Mouse (Mus musculus) layer of hippocampus, adult 8-10 months (tissue): ENCODE measurements around the gene Sertad1. TPM values are rescaled to one million over a fixed set of nuclear protein-coding genes. Genes with fewer than 3 reads are reported as not detected.

Source experiments
- DNase-seq, 2 experiments: peaks; one replicate each; pipeline ENCODE4 v3.0.0; 2022; ENCODE audit warnings: low spot score in 2 of 2
- total RNA-seq, 4 experiments: library from RNA; stranded (reverse); gene quantifications; 2 replicates each; pipeline ENCODE4 v1.2.4; 2022

Gene Sertad1
- total RNA-seq, result 10 to 100 TPM in 1 of 4 experiments, 1 to 10 TPM in 3; 6.4 to 10.7 (median 9.3) TPM

DNA sequence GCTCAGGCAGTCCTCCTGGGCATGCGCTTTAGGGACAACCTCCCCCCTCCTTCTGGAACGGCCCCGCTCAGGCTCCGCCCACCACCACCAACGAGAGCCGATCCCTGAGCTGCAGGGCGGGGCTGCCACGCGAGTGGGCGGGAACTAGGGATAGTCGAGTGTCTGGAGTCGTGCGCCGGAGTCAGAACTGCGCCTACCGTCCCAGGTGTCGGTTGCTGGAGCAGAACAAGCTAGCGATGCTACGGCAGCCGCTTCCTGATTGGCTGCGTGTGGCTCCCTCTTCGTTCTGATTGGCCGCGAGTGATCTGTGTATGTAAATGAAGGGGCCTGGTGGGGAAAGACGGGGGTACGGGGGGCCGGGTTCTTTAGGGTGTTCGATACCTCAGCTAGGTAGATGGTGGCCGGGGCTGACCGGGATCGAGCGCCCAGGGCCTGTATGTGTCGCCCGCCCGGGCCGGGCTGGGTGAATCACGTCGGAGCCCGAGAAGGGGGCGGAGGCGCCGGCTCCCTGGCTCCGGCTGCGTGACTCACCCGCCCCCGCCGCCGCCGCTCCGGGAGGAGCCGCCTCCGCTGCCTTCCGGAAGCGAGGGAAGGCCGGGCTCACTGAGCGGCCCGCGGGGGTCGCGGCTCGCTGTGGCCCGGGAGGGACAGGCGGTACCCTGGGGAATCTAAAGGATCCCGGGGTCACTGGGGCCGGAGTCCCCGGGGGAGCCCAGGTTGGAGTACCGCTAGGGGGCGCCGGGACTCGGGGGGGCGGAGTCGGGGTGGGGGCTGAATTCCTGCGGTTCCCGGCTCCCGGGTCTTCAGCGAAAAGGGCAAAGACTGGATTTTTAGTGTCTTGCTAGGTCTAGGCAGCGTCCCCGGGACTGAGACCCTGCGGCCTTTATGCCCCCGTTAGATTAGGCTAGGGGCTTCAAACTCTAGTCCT, at the start of gene Sertad1:
Gene Sertad1 (plus strand): TSS at position 141 of the 928 bp plus-strand sequence.
- DNase-seq, result peak; percentile 99 to 100

DNA sequence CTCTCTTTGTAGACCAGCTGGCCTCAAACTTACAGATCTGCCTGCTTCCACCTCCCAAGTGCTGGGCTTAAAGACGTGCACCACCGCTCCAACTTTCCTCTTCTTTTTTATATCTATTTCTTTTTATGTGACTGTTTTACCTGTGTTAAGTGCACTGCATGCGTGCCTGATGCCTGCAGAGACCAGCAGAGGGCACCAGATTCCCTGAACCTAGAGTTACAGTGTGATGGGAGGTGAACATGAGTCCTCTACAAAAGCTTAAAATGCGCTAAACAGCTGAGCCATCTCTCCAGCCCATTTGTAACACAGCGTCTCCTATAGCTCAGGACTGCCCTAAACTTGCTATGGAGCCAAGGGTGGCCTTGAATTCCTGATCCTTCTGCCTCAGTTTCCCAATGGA, 49.2 kb upstream of the Sertad1 start:
- no peak for DNase-seq

- no peak for DNase-seq
Measured at GRCm38 (mm10) chr7:27440014-27440413, 46.7 kb upstream of the Sertad1 start.

GRCm38 (mm10) chr7:27446051-27446450, 40.7 kb upstream of the Sertad1 start:
- DNase-seq, result no peak

DNA sequence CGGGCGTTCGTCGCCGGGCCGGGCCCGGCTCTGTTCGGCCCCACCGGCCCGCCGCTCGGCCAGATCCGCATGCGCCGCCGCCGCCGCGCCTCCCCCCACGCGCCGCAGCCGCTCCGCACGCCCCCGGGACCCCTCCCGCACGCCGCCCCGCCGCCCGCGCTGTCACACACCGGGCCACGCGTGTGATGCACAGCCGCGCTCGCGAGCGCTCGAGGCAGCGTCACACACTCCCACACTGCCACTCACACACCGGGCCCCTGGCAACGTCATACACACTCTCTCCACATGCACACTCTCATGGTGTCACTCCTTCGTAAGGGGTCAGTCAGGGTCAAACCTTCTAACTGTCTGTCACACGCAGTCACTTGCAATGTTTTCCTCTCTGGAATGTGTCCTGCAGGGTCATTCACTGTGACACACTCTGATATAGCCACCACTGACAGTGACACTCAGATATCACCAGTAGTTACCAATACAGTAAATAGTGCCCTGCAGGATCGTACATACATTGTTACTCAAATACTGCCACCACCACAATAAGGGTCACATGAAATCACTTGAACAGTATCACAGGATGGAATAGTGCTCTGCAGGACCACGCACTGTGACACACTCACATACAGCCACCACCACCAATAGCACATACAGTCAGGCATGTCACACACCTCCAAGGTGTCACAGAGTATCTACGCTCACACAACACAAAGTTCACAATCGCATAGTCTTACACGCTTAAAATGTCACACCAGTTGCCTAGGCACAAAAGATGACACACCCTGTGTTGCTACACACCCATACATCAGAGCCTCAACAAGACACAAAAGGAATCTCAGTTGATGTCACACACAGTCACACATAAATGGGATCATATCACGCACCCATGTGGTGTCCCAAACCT, 39.9 kb upstream of the Sertad1 start:
- peak; percentile 57 to 72 for DNase-seq

DNA sequence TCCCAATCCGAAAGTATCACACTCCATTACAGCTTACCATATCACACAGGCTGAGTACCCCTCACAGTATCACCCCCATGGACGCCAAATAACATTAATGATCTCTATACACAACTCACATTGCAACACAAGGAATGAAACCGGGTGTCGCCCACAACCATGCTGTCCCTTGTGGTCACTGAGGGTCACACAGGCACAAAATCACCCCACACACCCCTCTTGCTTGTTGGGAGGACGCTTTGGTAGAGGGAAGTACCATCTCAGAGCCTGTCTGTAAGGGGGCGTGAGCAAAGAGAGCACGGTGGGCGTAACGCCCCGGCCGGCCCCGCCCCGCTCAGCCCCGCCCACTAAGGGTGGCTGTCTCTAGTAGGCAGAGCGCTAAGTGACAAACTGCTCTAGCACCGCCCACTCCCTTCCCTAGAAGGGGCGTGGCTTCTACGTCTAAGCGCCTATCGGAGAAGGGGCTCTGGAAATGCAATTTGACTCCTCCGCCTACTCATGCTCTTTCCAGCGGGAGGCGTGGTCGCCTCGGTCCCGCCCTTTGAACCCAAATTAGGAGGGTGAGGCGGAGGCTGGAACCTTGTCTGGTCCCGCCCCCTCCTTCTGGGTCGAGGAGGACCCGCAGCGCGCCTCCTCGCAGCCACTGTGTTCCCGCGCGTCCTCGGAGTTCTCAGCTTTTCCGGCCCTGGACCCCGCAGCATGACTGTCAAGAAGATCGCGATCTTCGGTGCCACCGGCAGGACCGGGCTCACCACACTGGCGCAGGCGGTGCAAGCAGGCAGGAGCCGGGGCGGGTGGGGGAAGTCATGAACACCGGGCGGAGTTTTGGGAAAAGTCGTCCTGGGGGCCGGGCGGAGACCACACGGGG, 39.1 kb upstream of the Sertad1 start, which contains the start of the genes Sptbn4 and Blvrb:
Gene Sptbn4 (minus strand): TSS at position 268 of the 868 bp plus-strand sequence.
Gene Blvrb (plus strand): TSS at position 560 of the 868 bp plus-strand sequence.
- peak; percentile 96 to 99 for DNase-seq

GRCm38 (mm10) chr7:27448421-27449206, 38.1 kb upstream of the Sertad1 start:
- DNase-seq, result peak in 1 of 2 experiments; percentile 34

GRCm38 (mm10) chr7:27449256-27449862, 37.4 kb upstream of the Sertad1 start:
- DNase-seq, result peak; percentile 48 to 65

GRCm38 (mm10) chr7:27451359-27451758, 35.4 kb upstream of the Sertad1 start:
- DNase-seq, result no peak

GRCm38 (mm10) chr7:27452206-27452770, 34.4 kb upstream of the Sertad1 start:
- no peak for DNase-seq

DNA sequence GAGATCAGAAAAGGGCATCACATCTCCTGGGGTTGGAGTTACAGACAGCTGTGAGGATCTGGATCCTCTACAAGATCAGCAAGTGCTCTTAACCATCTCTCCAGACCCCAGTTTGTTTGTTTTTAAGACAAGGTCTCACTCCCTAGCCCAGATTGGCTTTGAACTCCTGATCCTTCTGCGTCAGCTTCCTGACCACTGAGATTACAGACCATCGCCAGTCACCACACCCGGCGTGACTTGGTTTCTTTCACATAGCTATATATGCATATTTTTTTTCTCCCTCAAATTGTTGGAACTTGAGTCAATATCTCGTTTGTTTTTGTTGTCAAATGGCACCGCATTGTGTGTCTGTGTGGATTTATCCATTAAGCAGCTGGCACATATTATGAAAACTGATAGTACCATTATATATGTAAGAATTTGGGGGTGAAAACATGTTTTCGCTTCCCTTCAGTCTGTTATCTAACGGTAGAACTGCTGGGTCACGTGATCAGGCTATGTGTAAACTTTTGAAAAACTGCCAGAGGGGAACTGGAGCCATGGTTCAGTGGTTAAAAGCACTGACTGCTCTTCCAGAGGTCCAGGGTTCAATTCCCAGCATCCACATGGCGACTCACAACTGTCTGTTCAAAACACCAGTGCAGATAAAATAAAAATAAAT, 32.1 kb upstream of the Sertad1 start:
- no peak for DNase-seq

GRCm38 (mm10) chr7:27455273-27455672, 31.4 kb upstream of the Sertad1 start:
- no peak for DNase-seq

- DNase-seq, result no peak
Measured at GRCm38 (mm10) chr7:27458614-27459013, 28.1 kb upstream of the Sertad1 start.

GRCm38 (mm10) chr7:27459640-27460039, 27.1 kb upstream of the Sertad1 start:
- no peak for DNase-seq

DNA sequence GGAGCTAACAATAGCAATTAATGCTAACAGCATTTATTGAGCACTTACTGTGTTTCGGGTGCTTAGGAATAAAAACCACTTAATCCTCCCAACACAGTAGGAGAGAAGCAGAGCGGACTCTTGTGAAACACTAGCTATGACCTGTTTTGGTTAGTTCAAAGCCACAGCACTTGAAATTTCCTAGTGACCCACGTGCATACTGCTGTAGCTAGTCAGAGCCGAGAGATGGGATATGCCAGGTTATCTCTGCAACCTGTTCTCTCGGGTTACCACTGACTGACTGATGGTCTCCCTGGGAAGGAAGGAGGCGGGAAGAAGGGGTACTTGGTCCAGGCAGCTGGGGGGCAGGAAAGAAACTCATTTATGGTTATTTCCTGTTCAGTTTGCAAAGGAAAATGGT, 26.2 kb upstream of the Sertad1 start:
- no peak for DNase-seq

GRCm38 (mm10) chr7:27467648-27468047, 19.1 kb upstream of the Sertad1 start:
- DNase-seq, result no peak

DNA sequence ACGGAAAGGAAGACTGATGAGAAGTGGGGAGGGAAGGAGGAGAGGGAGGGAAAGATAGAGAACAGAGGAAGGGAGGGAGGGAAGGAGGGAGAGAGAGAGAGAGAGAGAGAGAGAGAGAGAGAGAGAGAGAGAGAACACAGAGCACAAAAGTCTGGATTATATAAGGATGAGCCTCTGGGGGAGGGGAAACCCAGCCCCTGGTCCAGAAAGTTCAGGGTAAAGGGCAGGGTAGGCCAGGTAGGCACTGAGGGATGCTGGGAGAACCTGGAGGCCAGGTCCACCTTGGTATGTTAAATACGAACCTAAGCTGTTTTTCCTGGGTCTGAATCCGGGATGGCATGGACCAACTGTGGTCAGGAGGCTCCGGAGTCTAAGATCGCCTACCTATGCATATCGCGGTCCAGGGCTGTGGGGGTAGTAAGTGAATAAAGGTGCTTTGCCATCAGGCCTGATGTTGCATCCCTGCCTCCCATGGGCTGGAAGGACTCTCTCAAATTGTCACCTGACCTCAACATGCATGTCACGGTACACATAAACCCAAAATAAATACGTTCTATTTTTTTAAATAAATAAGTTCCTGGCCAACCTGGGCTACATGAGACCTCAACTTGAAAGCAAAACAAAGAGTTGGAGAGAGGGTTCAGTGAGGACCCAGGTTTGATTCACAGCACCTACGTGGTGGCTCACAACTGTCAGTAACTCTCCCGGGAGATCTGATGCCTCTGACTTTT, 15.2 kb upstream of the Sertad1 start:
- DNase-seq, result no peak

DNA sequence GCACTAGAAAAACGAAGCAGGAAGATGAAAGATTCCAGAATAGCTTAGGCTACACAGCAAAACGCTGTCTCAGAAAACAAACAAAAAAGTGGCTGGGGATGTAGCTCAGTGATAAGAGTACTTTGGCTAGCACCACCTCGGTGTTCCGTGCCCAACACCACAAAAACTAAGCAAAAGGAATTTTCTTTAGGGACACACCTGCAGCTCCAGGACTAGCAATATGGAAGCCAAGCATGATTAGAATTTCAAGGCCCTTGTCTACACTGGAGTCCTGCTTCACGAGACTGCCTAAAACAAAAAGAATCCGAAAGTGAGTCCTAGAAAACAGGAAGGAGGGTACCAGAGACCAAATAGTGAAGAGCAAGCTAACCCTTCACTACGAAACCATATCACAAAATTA, 14.1 kb upstream of the Sertad1 start:
- DNase-seq, result no peak
